Mouse (Mus musculus) cerebellum, postnatal 14 days (tissue): ENCODE measurements around the gene Olfr284.

Experiments
- DNase-seq, 2 experiments: peaks; one replicate each; pipeline ENCODE4 v3.0.0; 2021; ENCODE audit warnings: mixed read lengths in 2 of 2

Olfr284 gene

GRCm38 (mm10) chr15:98340887-98341286 lies at the start of gene Olfr284:
Olfr284 (minus strand) TSS chr15:98340987.
- DNase-seq = no peak

DNA sequence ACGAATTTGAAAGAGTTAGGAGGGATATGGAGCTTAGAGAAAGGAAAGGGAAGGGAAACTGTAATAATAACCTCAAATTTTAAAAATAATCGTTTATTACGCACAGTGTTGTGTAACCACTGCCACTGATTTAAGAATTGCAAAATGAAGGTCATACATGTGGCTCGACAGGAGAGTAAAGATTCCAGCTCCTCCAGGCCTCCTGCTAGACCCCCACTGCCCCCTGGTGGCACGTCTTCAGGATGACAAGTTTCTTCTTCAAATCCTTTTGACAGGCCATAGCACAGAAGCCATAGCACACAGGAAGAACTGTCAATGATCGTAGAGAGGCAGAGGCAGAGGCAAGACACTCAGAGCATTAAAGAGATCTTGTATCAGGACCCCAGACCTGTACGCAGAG lies 49.0 kb upstream of the Olfr284 start:
- DNase-seq = peak; percentile 77 to 88

- DNase-seq = no peak
These were observed 46.8 kb upstream of the Olfr284 start for GRCm38 (mm10) chr15:98387621-98388020.

GRCm38 (mm10) chr15:98380846-98381245 lies 40.1 kb upstream of the Olfr284 start, which contains the start of gene Olfr283:
Olfr283 (minus strand) TSS chr15:98380946.
- no peak for DNase-seq

DNA sequence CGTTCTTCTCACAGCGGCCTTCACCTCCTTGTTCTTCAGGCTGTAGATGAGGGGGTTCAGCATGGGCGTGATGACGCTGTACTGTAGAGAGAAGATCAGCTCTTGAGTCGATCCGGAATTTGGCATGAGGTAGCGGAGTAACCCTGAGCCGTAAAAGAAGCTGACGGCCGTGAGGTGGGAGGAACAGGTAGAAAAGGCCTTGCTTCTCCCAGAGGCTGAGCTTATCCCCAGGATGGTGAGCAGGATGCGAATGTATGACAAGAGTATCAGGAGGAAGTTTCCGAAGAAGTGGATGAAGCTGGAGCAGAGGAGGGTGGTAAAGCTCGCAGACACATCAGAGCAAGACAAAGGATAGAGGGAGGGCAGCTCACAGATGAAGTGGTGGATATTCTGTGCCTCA lies 37.4 kb upstream of the Olfr284 start:
- DNase-seq = no peak

- DNase-seq = no peak
These were observed 23.5 kb downstream of the Olfr284 start, which contains the start of gene Olfr285 for GRCm38 (mm10) chr15:98317177-98317724. Olfr285 (minus strand) TSS chr15:98317353.

- DNase-seq = no peak
These were observed 25.1 kb downstream of the Olfr284 start for GRCm38 (mm10) chr15:98315703-98316102.

GRCm38 (mm10) chr15:98295628-98296551 lies 44.9 kb downstream of the Olfr284 start, which contains the start of gene Zfp641:
Zfp641 (minus strand) TSS chr15:98296161.
- peak; percentile 65 to 68 for DNase-seq

DNA sequence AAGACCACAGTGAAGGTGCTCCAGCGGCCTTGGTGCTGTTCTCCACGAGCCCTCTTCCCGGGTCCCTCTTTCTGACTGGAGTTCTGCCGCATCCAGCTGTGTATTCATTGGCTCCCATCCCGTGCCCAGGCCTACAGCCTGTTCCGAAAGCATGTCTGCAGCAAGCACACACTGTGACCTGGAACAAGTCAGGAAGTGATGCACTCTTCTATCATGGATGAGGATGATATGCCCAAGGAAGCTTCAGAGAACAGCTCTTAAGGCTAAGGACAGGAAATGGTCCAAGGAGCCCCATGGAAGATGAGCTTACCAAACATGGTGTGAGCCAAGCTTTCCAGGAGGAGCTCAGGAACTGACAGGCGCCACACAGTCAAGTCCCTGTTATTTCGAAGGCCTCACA lies 47.1 kb downstream of the Olfr284 start:
- DNase-seq = no peak
